ENCODE assay signal across 18 mouse cellular contexts in genomic region chr6:47903587-47903986, GRCm38 (mm10). TPM values are rescaled to one million over a fixed set of nuclear protein-coding genes. Genes with fewer than 3 reads are reported as not detected.
DNase-seq lines count a peak whose midpoint lies in the region; ATAC-seq lines count a peak whose summit lies in the region.
"Had no signal": no experiment of that assay in that cellular context is flagged by ENCODE, and none has a peak within 500 bp of the region (broad histone marks: within the 10 kb centered on the region; RNA-seq: fewer than 3 reads in every experiment).

No protein-coding gene starts in this region.

- H3K36me3 ChIP-seq in heart, embryonic 11.5 days (ENCODE audit: control insufficient read depth, insufficient read depth, low read length), result peaks cover 44% of the 10 kb centered on the region
- H3K36me3 ChIP-seq in kidney, embryonic 16.5 days (ENCODE audit: insufficient read depth, low read length), result peaks cover 72% of the 10 kb centered on the region

- no peak for ATAC-seq in heart, embryonic 11.5 days (replicated peaks; ENCODE audit: insufficient number of reproducible peaks, low FRiP score, low TSS enrichment)
- no peak for ATAC-seq in kidney, embryonic 16.5 days (ENCODE audit: low FRiP score, low TSS enrichment)
- ATAC-seq: forebrain, embryonic 14.5 days; midbrain, embryonic 15.5 days had no signal

- no peak overlapping the region for H3K27ac ChIP-seq in heart, embryonic 11.5 days (ENCODE audit: low read depth, low read length)
- H3K27ac ChIP-seq in kidney, embryonic 16.5 days (ENCODE audit: low read length), result no peak overlapping the region
- H3K27ac ChIP-seq: hindbrain, embryonic 10.5 days; layer of hippocampus, adult 2 months; liver, embryonic 14.5 days; midbrain, embryonic 15.5 days had no signal

- 68% methylated on average over 4 of the region's 4 CpGs for WGBS in heart, embryonic 11.5 days (ENCODE audit: insufficient replicate concordance)
- WGBS in kidney, embryonic 16.5 days, result 77% methylated on average over 4 of the region's 4 CpGs

- peaks cover 36% of the 10 kb centered on the region for H3K27me3 ChIP-seq in heart, embryonic 11.5 days (ENCODE audit: control insufficient read depth, insufficient read depth, low read length)
- no peaks in the 10 kb centered on the region for H3K27me3 ChIP-seq in kidney, embryonic 16.5 days (ENCODE audit: insufficient read depth, low read length)
- H3K27me3 ChIP-seq: midbrain, embryonic 15.5 days had no signal

- no peak overlapping the region for H3K9ac ChIP-seq in heart, embryonic 11.5 days (ENCODE audit: low read depth, low read length)
- no peak overlapping the region for H3K9ac ChIP-seq in kidney, embryonic 16.5 days (replicated peaks; ENCODE audit: low read length)
- H3K9ac ChIP-seq: heart, embryonic 12.5 days; liver, embryonic 14.5 days; midbrain, embryonic 15.5 days had no signal

- H3K4me2 ChIP-seq in heart, embryonic 11.5 days, result no peak overlapping the region
- no peak overlapping the region for H3K4me2 ChIP-seq in kidney, embryonic 16.5 days (replicated peaks; ENCODE audit: low read depth, low read length)
- H3K4me2 ChIP-seq: midbrain, embryonic 15.5 days had no signal

- no peaks in the 10 kb centered on the region for H3K4me1 ChIP-seq in heart, embryonic 11.5 days (ENCODE audit: control insufficient read depth, insufficient read depth, low read length)
- H3K4me1 ChIP-seq in kidney, embryonic 16.5 days (ENCODE audit: insufficient read depth, low read length), result no peaks in the 10 kb centered on the region
- H3K4me1 ChIP-seq: heart, embryonic 12.5 days; midbrain, embryonic 15.5 days had no signal

- no peak overlapping the region for H3K4me3 ChIP-seq in heart, embryonic 11.5 days (ENCODE audit: low read depth, low read length)
- H3K4me3 ChIP-seq in kidney, embryonic 16.5 days (ENCODE audit: low read length), result no peak overlapping the region
- H3K4me3 ChIP-seq: heart, embryonic 12.5 days; hindbrain, embryonic 10.5 days; layer of hippocampus, adult 2 months; midbrain, embryonic 15.5 days had no signal

- peak; percentile 32 to 36 for DNase-seq in heart, adult 18-20 months
- DNase-seq in 416B (ENCODE audit: low read depth) (peak; percentile 35), adipocyte (ENCODE audit: low spot score) (peak; percentile 29)
- peak; percentile 87 for DNase-seq in cerebellum, adult 9-10 months
- no peak for DNase-seq in thymus, postnatal 0 days (ENCODE audit: low spot score)
- no peak for DNase-seq in left cerebral cortex, adult 8-10 months (ENCODE audit: low spot score in 2 of 2)
- DNase-seq: adrenal gland, adult 8-10 months; embryo, embryonic 11 days; lung, postnatal 10 days; thymus, postnatal 4 days had no signal

- H3K9me3 ChIP-seq in heart, embryonic 11.5 days (replicated peaks; ENCODE audit: control insufficient read depth, low read length), result peaks cover 2% of the 10 kb centered on the region
- peaks cover 10% of the 10 kb centered on the region; the same call in 1 of the 2 replicates for H3K9me3 ChIP-seq in kidney, embryonic 16.5 days (ENCODE audit: low read length)
- H3K9me3 ChIP-seq: hindbrain, embryonic 10.5 days; midbrain, embryonic 15.5 days had no signal

RNA-seq across cellular contexts. Expression of gene Zfp212, which starts 16.7 kb away (rescaled TPM):
- total RNA-seq in heart, adult 18-20 months (2021), result 1 to 10 TPM; 7.4 to 8.8 TPM
- 6.9 and 7.7 TPM in 2 replicates for polyA plus RNA-seq in heart, embryonic 11.5 days (2014; fragmentation: Nextera tagmentation; extraction: Ambion mirVana)
- polyA plus RNA-seq in thymus, postnatal 0 days (2015; fragmentation: Nextera tagmentation; extraction: Ambion mirVana), result 21.1 and 23.6 TPM in 2 replicates
- polyA plus RNA-seq in kidney, embryonic 16.5 days (2015; fragmentation: Nextera tagmentation; extraction: Ambion mirVana), result 19.4 and 20.2 TPM in 2 replicates
- 10 to 100 TPM; 17.5 to 19.1 (median 18.2) TPM for total RNA-seq in left cerebral cortex, adult 8-10 months (2022)

RNA-seq across cellular contexts. Expression of gene Zfp282, which starts 26.6 kb away (rescaled TPM):
- 1 to 10 TPM; 4.4 to 4.5 TPM for total RNA-seq in heart, adult 18-20 months (2021)
- polyA plus RNA-seq in heart, embryonic 11.5 days (2014; fragmentation: Nextera tagmentation; extraction: Ambion mirVana), result 6.0 and 6.8 TPM in 2 replicates
- 9.5 and 10.1 TPM in 2 replicates for polyA plus RNA-seq in thymus, postnatal 0 days (2015; fragmentation: Nextera tagmentation; extraction: Ambion mirVana)
- polyA plus RNA-seq in kidney, embryonic 16.5 days (2015; fragmentation: Nextera tagmentation; extraction: Ambion mirVana), result 17.8 and 18.7 TPM in 2 replicates
- 10 to 100 TPM; 11.0 to 13.4 (median 11.8) TPM for total RNA-seq in left cerebral cortex, adult 8-10 months (2022)

RNA-seq across cellular contexts. Expression of gene Zfp956, which starts 49.6 kb away (rescaled TPM):
- total RNA-seq in heart, adult 18-20 months (2021), result 1 to 10 TPM; 1.6 to 1.9 TPM
- 2.5 and 2.9 TPM in 2 replicates for polyA plus RNA-seq in heart, embryonic 11.5 days (2014; fragmentation: Nextera tagmentation; extraction: Ambion mirVana)
- 14.9 and 17.6 TPM in 2 replicates for polyA plus RNA-seq in thymus, postnatal 0 days (2015; fragmentation: Nextera tagmentation; extraction: Ambion mirVana)
- 8.9 and 11.0 TPM in 2 replicates for polyA plus RNA-seq in kidney, embryonic 16.5 days (2015; fragmentation: Nextera tagmentation; extraction: Ambion mirVana)
- 10 to 100 TPM; 20.0 to 24.1 (median 21.1) TPM for total RNA-seq in left cerebral cortex, adult 8-10 months (2022)

Comparison
In these comparisons a context has a peak if more than half of its experiments do, and no peak if none do; other contexts are left out.
1. DNase-seq: peak in heart, adult 18-20 months (2 of 2), 416B (single experiment), adipocyte (single experiment) and cerebellum, adult 9-10 months (single experiment); none in thymus, postnatal 0 days (single experiment) and left cerebral cortex, adult 8-10 months (0 of 2).